Mouse (Mus musculus) cerebellum, postnatal 14 days (tissue): ENCODE measurements around the gene Vrk1.

Experiments
- DNase-seq, 2 experiments: peaks; one replicate each; pipeline ENCODE4 v3.0.0; 2021; ENCODE audit warnings: mixed read lengths in 2 of 2

Vrk1 gene

DNA sequence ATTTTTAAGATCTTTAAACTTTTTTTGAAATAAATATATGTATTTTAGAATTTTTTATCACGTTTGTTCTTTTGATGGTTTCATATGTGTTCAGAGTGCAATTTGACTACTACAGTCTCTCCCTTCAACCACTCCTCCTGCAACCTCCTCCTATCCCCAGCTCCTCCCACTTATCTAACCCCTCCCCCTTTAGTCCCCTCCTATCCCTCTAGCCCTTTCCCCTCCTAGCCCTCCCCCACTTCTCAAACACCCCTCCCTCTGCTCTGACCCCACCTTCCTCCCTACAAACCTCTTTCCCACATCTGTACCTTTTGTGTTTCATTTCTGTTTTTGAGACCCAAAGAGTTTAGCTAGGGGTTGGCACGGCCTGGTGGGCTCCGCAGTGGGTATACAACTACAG lies 114.6 kb downstream of the Vrk1 start:
- no peak for DNase-seq
